Mouse (Mus musculus) left cerebral cortex, postnatal 25 days (tissue): ENCODE data around the gene Ggnbp2. TPM values are rescaled to one million over a fixed set of nuclear protein-coding genes. Genes with fewer than 3 reads are reported as not detected.
"Not testable (repeated sequence)": the region's sequence is repeated elsewhere in the genome, so short reads cannot be mapped to it uniquely, and the experiment has no call there.

Experiments used
- DNase-seq, 2 experiments: peaks; one replicate each; pipeline ENCODE4 v3.0.0; 2022; ENCODE audit warnings: low spot score in 2 of 2, mixed read lengths in 1 of 2
- intact Hi-C: fragments of 180-260 bp; cut with DNase I; formaldehyde crosslinking; loops from one replicate; pipeline ENCODE4 v1.15.1; 2025
- total RNA-seq, 2 experiments: library from RNA; stranded (reverse); gene quantifications; 2 replicates each; pipeline ENCODE4 v1.2.3; 2021

Ggnbp2 gene
- total RNA-seq, 2 experiments from 2014 or later = 84.8 to 87.4 TPM

DNA sequence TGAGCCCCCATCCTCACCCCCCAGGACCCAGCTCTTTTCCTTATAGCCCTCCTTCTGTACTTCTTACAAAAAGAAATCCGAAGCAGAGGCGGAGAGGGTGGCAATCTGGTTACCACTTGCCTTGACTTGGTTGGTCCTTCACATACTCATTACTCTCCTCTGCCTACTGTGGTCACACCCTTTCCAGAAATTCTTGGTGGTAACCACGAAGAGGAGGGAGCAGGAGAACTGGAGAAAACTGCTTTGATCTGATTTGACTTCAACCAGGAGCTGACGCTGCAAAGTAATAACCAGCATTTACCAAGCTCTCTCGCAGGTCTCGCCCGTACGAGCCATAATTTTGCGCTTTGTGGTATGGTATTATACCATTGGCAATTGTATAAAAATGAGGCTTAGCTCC is 10.4 kb upstream of the Ggnbp2 start:
- DNase-seq = no peak
- intact Hi-C loops = loop anchor here (1.0 kb wide), 1 partner anchor 11 kb away; the partner anchor contains the start of gene Ggnbp2

DNA sequence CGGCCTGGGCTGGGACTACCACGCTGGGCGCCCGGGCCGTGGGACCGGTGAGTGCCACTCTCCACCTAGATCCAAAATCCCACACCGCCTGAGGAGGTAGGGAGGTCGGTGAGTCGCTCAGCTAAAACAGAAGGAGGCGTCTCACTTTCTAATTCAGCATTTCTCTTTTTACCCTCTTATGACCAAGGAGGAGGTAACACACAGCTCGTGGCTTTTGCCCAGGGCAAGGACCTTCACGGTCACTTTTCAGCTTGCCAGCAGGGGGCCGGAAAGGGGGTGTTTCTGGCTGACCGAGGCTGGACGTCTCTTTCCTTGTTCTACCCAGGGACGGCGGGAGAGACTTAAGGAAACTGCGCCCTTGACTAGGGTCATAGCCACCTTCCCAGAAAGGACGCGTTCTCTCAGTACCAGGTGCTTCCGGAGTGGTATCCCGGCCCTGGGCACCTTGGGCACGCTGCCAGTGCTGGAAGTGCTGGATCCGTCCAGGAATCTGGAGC is 9.9 kb upstream of the Ggnbp2 start:
- no peak for DNase-seq

GRCm38 (mm10) chr11:84879772-84880464 is 9.3 kb upstream of the Ggnbp2 start, which contains the start of the genes Myo19 and Pigw:
TSS of gene Myo19 (plus strand) at chr11:84880148.
TSS of gene Pigw (minus strand) at chr11:84880285.
- intact Hi-C loops = loop anchor here (1.0 kb wide), 1 partner anchor 10 kb away; the partner anchor contains the start of gene Ggnbp2
- DNase-seq = peak; percentile 69 to 83

More for the DNA sequence above, 9.9 kb upstream of the Ggnbp2 start:
- intact Hi-C loops = loop anchor here (1.0 kb wide), 1 partner anchor 10 kb away; the partner anchor contains the start of gene Ggnbp2

DNA sequence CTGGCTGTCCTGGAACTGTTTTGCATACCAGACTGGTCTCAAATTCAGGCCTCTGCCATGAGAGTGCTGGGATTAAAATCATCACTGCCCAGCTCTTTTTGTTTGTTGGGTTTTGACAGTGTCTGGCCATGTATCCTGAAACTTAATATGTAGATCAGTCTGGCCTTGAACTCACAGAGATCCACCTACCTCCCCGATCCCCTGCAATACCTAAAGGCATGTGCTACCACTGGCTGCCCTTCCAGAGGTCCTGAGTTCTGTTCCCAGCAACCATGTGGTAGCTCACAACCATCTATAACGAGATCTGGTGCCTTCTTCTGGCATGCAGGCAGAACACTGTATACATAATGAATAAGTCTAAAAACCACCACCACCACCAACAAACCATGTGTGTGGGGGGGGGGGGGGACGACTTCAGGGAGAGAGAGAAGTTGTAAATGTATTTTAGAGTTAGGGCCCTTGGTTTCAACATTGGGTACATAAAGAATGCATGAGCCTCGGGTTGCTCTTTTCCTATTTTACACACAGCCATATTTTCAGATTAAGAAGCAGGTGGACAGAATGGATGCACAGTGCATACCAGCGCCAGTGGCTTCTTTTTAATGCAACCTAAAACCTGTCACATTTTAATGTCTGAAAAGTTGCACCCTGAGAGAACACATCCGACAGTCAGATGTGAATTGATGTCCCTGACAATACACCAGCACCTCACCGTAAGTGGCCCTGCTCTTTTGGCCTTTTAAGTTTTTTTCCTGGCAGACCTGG is 8.6 kb upstream of the Ggnbp2 start:
- intact Hi-C loops = no loop called here
- no peak for DNase-seq

GRCm38 (mm10) chr11:84876020-84876419 is 5.4 kb upstream of the Ggnbp2 start:
- intact Hi-C loops = not testable (repeated sequence)

DNA sequence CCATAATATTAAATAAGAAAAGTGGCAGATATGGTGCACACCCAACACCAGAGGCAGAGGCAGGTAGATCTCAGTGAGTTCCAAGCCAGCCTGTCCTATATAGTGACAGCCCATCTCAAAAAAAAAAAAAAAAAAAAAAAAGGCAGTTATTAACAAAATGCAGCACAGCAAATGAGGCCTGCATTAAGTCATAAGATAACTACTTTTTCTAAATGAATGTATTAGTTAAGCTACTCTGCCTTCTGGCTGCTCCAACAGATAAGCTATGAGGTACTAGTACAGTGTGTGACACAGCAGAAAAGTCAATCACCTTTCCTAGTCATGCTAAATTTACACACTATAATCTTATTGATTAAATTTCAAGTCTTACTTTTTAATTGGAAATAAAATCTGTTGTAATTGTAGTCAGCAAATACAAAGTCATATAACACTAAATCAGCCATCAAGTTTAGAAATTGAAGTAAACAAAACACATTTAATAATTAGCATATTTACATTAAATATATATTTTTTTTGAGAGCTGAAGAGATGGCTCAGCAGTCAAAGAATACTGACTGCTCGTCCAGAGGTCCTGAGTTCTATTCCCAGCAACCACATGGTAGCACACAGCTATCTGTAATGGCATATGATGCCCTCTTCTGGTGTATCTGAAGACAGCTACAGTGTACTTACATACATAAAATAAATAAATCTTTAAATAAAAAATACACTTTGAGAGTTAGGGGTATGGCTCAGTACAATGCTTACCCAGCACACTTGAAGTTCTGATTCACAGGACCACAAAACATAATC is 2.6 kb upstream of the Ggnbp2 start:
- intact Hi-C loops = loop anchor here (5.0 kb wide), 2 partner anchors 46 to 264 kb away; partner anchors contain the start of gene Dhrs11

More at GRCm38 (mm10) chr11:84876020-84876419, 5.4 kb upstream of the Ggnbp2 start:
- DNase-seq = not testable (repeated sequence)

GRCm38 (mm10) chr11:84871548-84872069 is 992 bp upstream of the Ggnbp2 start:
- intact Hi-C loops = loop anchor here (5.0 kb wide), 2 partner anchors 44 to 266 kb away; partner anchors contain the start of gene Dhrs11
- no peak for DNase-seq

More for the DNA sequence above, 2.6 kb upstream of the Ggnbp2 start:
- DNase-seq = no peak

DNA sequence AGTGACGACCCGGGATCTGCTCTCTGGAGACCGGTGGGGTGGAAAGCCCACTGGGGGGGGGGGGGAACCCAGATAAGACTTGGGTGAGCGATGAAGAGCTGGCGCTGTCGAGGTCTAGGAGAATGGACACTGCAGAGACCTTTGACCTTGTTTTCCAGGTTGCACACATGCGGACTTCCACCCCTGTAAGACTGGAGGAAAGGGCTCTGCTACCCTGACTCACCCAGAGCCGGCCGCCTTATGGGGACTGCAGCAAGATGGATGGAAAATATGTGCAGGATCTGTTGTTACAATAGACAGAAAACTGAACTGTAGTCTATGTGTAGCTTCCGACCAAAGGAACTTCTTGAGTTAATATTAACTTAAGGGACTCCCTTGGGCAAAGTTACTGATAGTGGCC is 429 bp upstream of the Ggnbp2 start:
- intact Hi-C loops = loop anchor here (5.0 kb wide), 2 partner anchors 44 to 266 kb away; partner anchors contain the start of gene Dhrs11

DNA sequence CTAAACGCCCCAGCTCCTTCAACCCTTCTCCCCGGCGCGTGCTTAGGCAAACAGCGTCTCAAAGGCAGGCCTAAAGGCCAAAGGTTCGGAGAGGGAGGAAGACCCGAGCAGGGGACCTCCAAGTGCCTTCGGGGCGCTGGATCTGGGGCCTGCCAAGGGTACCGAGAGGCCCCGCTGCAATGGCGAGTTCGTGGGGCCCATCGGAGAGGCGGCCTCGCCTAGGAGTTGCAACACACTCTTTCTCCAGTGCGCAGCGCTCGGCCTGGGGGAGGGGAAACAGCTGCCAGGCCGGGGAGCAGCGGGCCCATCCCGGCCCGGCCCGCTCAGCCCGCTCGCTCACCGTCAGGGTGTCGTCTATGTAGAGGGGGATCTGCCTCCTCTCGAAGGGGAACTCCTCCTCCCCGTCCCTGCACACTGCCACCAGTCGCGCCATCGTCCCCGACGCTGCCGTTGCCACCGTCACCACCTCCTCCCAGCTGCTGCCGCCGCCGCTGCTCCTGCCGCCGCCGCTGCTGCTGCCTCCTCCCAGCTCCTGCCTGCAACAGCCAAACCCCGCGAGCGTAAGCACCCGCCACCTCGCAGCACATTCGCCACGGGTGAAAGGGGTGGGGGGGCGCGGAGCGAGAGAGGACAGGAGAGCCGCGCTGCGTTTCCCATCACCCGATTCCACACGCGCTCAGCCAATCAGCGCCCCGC is 932 bp downstream of the Ggnbp2 start:
- peak; percentile 90 to 96 for DNase-seq
- intact Hi-C loops = loop anchor here (1.0 to 5.0 kb wide), 4 partner anchors 11 to 268 kb away; partner anchors contain the start of genes Dhrs11, Myo19 and Pigw

More for the DNA sequence above, 429 bp upstream of the Ggnbp2 start:
- DNase-seq = peak in 1 of 2 experiments; percentile 40

DNA sequence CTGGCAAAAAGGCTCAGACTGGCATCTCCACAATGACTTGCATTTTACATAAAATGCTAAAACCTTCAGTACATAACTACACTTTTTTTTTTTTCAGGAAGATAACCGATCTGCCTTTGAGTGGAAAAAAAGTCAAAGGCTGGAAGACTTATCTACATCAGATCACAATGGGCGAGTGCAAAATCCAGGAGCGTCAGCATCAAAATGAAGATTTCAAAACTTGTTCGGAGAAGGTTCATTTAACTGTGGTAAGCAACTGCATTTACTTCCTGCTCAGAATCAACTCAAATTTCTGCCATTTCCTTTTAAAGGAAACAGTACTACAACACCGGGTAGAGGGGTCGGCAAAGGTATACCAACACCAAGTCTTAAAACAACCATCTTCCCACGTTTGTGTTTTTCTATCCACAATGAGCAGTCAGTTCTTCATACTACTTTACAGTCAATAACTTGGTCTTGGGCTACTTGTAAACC is 1.8 kb downstream of the Ggnbp2 start:
- intact Hi-C loops = no loop called here
- no peak for DNase-seq

DNA sequence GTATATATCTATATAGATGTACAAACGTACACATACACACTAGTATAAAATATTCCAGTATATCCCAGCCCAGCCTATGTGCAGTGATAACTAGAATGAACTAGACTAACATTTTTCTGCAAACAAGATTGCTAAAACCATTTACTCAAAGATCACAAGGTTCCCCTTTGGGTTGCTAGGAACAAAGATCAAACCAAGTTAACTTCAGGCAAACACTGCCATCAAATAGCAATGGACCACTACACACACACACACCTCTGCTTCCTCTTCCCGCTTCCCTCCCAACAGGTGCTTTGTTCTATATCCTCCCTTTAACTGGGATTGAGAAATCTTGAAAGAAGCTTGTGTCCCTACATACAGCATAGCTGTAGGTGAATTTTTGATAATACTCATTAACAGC is 3.0 kb downstream of the Ggnbp2 start:
- intact Hi-C loops = no loop called here
- DNase-seq = no peak

DNA sequence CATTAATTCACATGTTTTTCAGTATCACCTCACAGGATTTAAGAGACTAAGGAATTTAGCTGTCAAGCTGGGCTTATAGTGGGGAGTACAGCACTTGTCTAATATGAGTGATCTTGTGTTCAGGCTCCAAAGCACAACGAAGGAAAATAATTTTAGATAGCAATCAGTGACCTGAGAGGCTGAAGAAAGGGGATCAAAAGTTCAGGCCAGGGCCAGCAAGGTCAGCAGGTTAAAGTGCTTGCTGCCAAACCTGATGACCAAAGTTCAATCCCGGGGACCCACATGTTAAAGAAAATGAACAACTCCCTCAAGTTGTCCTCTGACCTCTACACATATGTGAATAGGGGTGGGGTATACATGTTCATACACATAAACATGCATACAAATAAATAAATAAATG is 5.3 kb downstream of the Ggnbp2 start:
- no peak for DNase-seq
- intact Hi-C loops = no loop called here

GRCm38 (mm10) chr11:84855285-84855684 is 15.3 kb downstream of the Ggnbp2 start:
- intact Hi-C loops = no loop called here
- no peak for DNase-seq

DNA sequence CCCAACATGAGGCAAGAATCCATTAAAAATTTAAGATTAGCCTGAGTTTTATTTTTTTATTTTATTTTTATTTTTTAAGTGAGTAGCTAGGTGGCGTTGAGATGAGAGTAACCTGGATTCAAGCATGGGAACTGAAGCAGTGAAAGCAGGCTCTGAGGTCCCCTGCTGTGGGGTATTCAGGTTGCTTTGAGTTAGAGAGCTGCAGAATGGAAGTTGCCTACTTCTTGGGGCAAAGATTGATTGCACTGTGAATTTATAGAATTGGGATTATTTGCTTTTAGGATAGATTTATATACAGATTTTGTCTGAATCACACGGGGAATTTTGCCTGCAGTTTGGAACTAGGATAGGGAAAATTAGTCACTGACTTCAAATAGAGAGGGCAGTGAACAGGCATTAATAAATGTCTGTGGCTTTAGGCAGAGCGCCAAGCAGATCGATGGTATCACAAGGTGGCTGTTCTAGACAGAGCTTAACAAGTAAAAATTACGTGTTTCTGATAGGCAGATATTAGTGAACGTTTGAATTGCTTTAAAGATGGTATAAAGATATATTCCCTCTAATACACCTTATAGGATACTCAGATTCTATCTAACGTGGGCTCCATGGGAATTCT is 23.0 kb downstream of the Ggnbp2 start:
- DNase-seq = no peak
- intact Hi-C loops = no loop called here

GRCm38 (mm10) chr11:84846741-84847474 is 23.7 kb downstream of the Ggnbp2 start:
- intact Hi-C loops = no loop called here

GRCm38 (mm10) chr11:84839330-84839729 is 31.3 kb downstream of the Ggnbp2 start:
- intact Hi-C loops = no loop called here
- DNase-seq = no peak

More at GRCm38 (mm10) chr11:84846741-84847474, 23.7 kb downstream of the Ggnbp2 start:
- no peak for DNase-seq

- intact Hi-C loops = loop anchor here (5.0 kb wide), 1 partner anchor 43 kb away; the partner anchor contains the start of gene Ggnbp2
- not testable (repeated sequence) for DNase-seq
These were observed 41.1 kb downstream of the Ggnbp2 start for GRCm38 (mm10) chr11:84829495-84829894.
